Mouse (Mus musculus): ENCODE results near the gene Cd34. TPM values are rescaled to one million over a fixed set of nuclear protein-coding genes. Genes with fewer than 3 reads are reported as not detected.

Gene Cd34
- polyA plus RNA-seq, 1 experiment from 2014 or later: 6.4 TPM

DNA sequence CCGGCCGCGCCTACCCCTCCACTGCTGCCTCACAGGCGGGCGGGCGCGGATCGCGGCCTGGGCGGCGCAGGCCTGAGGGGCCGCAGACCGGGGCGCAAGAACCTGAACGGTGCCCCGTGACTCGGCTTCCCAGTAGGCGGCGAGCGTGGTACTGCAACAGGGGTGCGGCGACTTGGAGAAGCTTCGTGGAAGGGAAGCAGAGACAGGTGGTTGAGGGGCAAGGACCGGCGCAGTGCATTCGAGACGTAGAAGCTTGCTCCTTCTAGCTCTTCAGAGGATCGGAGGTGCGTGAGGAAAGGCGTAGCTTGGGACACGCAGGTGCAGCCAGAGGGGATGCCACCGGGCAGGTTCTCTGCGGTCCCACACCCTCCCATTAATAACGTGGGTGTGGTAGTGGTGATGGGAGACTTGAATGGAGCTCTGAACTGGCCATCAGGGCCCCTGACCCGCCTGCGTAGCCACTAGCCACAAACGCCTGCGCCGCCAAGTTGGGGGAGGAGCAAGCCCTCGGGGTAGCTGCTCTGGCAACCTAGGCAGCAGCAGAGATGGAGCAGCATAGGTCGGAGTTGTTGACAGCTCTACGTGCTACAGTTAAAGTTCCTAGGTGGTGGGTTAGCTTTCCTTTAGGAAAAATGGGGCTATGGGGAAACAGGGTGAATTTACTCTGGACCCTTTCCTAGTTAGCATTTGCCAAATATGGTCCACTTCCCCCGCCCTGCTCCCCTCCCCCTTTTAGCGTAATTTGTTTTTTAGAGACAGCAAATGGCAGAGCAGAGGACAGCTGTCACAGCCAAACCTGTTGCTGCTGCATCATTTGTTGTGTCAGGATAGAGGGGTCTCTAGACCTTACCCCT is 38.1 kb downstream of the Cd34 start:
- TF ChIP-seq CTCF (IDR thresholded peaks at IDR 0.05; ENCODE audit: low read depth) (no peak), EP300 (IDR thresholded peaks at IDR 0.05; ENCODE audit: low read depth) (no peak)
- Histone ChIP-seq H3K9ac (replicated peaks) (peak overlapping the region; percentile 77), H3K27me3 (ENCODE audit: insufficient read depth, low read length) (no peaks in the 10 kb centered on the region), H3K4me2 (ENCODE audit: low read depth, low read length) (peak overlapping the region; percentile 99), H3K36me3 (replicated peaks; ENCODE audit: insufficient read depth, low read length) (no peaks in the 10 kb centered on the region), H3K27ac (ENCODE audit: low read depth) (peak overlapping the region; percentile 65), H3K4me3 (ENCODE audit: low read depth, low read length) (peak overlapping the region; percentile 79), H3K4me1 (ENCODE audit: insufficient read depth) (peaks cover 26% of the 10 kb centered on the region), H3K9me3 (ENCODE audit: low read length) (no peaks in the 10 kb centered on the region)
- WGBS (ENCODE audit: insufficient replicate concordance): 2% methylated on average over 44 of the region's 44 CpGs
- ATAC-seq (peak; percentile 87), DNase-seq (peak; percentile 80)

DNA sequence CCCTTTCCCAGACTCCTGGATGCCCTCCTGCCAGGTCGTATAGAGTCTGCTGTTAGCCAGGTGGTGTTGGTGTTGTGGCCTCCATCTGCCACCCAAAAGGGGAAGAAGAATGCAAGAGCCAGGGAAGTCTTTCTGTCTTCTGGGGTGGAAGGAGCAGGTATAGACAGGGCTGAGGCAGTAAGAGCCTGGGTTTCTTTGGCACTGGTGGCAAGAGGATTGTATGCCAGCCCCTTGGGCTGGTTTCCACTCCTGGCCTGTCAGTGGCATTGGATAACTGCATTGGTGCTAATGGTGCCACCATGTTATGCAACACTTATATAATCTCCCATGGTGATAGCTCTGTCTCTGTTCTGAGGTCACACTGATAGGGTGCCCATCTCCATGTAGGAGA is 38.7 kb downstream of the Cd34 start:
- DNase-seq (no peak), ATAC-seq (no peak)
- Histone ChIP-seq H3K9me3 (ENCODE audit: low read length) (no peaks in the 10 kb centered on the region), H3K4me2 (ENCODE audit: low read depth, low read length) (peak overlapping the region; percentile 99), H3K9ac (replicated peaks) (peak overlapping the region; percentile 77; the same call in 1 of the 2 replicates), H3K36me3 (replicated peaks; ENCODE audit: insufficient read depth, low read length) (no peaks in the 10 kb centered on the region), H3K4me1 (ENCODE audit: insufficient read depth) (peaks cover 28% of the 10 kb centered on the region), H3K4me3 (ENCODE audit: low read depth, low read length) (peak overlapping the region; percentile 79), H3K27ac (ENCODE audit: low read depth) (0 out of 2 replicates have a peak overlapping the region, but pooled peaks have one; percentile 65), H3K27me3 (ENCODE audit: insufficient read depth, low read length) (no peaks in the 10 kb centered on the region)
- TF ChIP-seq EP300 (IDR thresholded peaks at IDR 0.05; ENCODE audit: low read depth) (no peak), CTCF (IDR thresholded peaks at IDR 0.05; ENCODE audit: low read depth) (no peak)
- WGBS (ENCODE audit: insufficient replicate concordance): 11% methylated on average over 1 of the region's 1 CpGs

DNA sequence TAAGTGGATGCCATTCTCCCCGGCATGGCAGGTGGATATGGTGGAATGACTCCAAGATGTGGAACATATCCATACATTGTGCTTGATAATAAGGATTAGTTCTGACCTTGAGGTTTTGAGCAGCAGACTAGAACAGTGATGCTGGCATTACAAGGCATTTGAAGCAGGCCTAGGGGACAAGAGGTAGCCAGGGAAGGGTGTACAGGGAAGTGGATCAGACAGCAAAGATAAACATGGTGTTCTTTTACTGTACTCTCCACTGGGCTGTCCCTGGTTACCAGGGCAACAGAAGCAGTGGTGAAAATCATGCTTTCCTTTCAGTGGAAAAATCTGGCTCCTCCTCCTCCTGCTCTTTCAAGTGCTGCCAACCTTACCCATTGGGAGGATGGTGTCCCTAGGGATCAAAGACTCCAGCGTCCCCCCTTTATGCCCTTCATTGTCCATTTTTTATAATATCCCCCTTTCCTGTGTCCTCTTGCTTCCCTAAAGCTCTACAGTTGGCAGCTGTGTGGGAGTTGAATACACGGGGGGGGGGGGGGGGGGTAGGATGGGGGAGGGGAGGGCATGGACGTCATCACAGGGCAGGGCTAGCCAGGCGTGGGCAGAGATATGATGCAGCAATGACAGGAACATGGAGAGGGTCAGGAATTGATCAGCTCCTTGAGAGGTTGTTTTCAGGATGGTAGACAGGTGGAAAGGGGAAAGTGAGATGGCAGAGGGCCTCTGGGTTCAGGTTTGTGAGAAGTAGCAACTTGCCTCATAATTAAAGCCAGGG is 39.5 kb downstream of the Cd34 start:
- DNase-seq (no peak), ATAC-seq (no peak)
- H3K27me3 ChIP-seq (ENCODE audit: insufficient read depth, low read length): no peaks in the 10 kb centered on the region
- H3K4me3 ChIP-seq (ENCODE audit: low read depth, low read length): no peak overlapping the region
- no peaks in the 10 kb centered on the region for H3K9me3 ChIP-seq (ENCODE audit: low read length)
- TF ChIP-seq EP300 (IDR thresholded peaks at IDR 0.05; ENCODE audit: low read depth) (no peak), CTCF (IDR thresholded peaks at IDR 0.05; ENCODE audit: low read depth) (no peak)
- 58% methylated on average over 4 of the region's 5 CpGs for WGBS (ENCODE audit: insufficient replicate concordance)
- H3K4me2 ChIP-seq (ENCODE audit: low read depth, low read length): peak overlapping the region; percentile 99
- H3K9ac ChIP-seq (replicated peaks): no peak overlapping the region
- H3K4me1 ChIP-seq (ENCODE audit: insufficient read depth): peaks cover 28% of the 10 kb centered on the region
- no peak overlapping the region for H3K27ac ChIP-seq (ENCODE audit: low read depth)
- no peaks in the 10 kb centered on the region for H3K36me3 ChIP-seq (replicated peaks; ENCODE audit: insufficient read depth, low read length)

DNA sequence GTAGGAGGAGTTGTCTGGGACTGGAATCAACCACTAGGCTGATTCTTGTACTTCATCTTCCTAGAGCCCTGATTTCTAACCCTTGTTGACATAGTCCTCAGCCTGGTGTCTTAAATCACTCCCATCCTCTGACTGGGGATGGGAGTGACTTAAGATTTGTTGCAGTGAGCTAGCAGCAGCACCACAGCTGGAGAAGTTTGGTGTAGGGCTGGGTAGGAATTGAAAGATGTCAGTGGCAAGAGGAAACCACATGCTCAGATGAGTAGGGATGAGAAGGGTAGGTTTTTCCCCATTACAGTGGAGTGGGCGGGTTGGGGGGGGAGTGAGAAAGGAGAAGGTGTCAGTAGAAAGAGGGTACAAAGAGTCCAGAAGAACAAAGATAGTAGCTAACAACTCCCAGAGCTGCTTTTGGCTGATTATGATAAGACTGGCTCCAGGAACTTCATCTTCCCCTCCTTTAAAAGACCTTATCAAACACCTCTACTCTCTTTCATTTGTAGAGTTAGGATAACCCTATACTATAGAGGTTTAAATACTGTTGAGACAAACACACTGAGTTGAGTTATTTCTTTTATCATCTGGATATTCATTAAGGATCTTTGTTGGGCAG is 42.3 kb downstream of the Cd34 start:
- no peaks in the 10 kb centered on the region for H3K9me3 ChIP-seq (ENCODE audit: low read length)
- no peaks in the 10 kb centered on the region for H3K36me3 ChIP-seq (replicated peaks; ENCODE audit: insufficient read depth, low read length)
- TF ChIP-seq EP300 (IDR thresholded peaks at IDR 0.05; ENCODE audit: low read depth) (peak; percentile 72), CTCF (IDR thresholded peaks at IDR 0.05; ENCODE audit: low read depth) (no peak)
- no peak overlapping the region for H3K9ac ChIP-seq (replicated peaks)
- ATAC-seq (no peak), DNase-seq (no peak)
- H3K4me2 ChIP-seq (ENCODE audit: low read depth, low read length): peak overlapping the region; percentile 36
- no peak overlapping the region for H3K4me3 ChIP-seq (ENCODE audit: low read depth, low read length)
- no peak overlapping the region for H3K27ac ChIP-seq (ENCODE audit: low read depth)
- H3K4me1 ChIP-seq (ENCODE audit: insufficient read depth): peaks cover 32% of the 10 kb centered on the region
- 36% methylated on average over 1 of the region's 1 CpGs for WGBS (ENCODE audit: insufficient replicate concordance)
- no peaks in the 10 kb centered on the region for H3K27me3 ChIP-seq (ENCODE audit: insufficient read depth, low read length)

DNA sequence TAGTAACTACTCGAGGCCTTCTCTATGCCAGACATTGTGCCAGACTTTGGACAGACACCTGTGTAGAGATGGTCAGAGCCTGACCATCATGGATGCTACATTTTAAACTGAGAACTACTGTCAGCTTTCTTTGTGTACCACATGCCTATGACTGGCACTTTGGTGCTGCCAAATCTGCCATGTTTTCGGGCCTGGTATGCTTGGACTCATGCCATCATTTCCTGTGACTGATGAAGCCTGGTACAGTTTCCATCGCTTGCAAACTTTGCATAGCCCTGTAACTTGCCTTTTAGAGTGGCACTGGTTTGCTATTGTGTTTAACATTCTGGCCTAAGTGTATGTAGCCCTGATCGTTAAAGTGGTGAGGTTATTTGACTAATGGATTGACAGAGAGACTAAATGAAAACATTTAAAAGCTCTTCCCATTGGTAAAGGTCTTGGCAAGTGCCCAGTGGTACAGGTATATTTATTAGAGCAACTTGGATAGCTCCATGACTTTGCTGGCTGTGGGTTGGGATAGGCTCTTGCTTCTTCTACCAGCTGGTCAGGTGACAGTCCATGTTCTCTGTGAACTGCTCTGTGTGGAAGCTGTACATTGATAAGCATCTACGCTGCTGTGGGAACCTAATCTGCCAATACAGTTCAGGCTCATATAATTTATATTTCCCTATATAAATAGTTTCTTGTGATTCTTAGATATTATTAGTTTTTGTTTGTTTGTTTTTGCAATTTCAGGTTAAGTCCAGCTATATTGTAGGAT is 44.5 kb downstream of the Cd34 start:
- H3K27ac ChIP-seq (ENCODE audit: low read depth): no peak overlapping the region
- H3K27me3 ChIP-seq (ENCODE audit: insufficient read depth, low read length): no peaks in the 10 kb centered on the region
- no peaks in the 10 kb centered on the region for H3K9me3 ChIP-seq (ENCODE audit: low read length)
- DNase-seq (no peak), ATAC-seq (no peak)
- WGBS (ENCODE audit: insufficient replicate concordance): 75% methylated on average over 5 of the region's 5 CpGs
- peaks cover 20% of the 10 kb centered on the region for H3K4me1 ChIP-seq (ENCODE audit: insufficient read depth)
- H3K4me3 ChIP-seq (ENCODE audit: low read depth, low read length): no peak overlapping the region
- no peaks in the 10 kb centered on the region for H3K36me3 ChIP-seq (replicated peaks; ENCODE audit: insufficient read depth, low read length)
- no peak overlapping the region for H3K4me2 ChIP-seq (ENCODE audit: low read depth, low read length)
- no peak overlapping the region for H3K9ac ChIP-seq (replicated peaks)
- no peak for TF ChIP-seq EP300 (IDR thresholded peaks at IDR 0.05; ENCODE audit: low read depth)
- no peak for TF ChIP-seq CTCF (IDR thresholded peaks at IDR 0.05; ENCODE audit: low read depth)

All from liver, postnatal 0 days (tissue).